Mouse (Mus musculus): ENCODE results near the gene Hist1h2ae. TPM values are rescaled to one million over a fixed set of nuclear protein-coding genes. Genes with fewer than 3 reads are reported as not detected.

The Hist1h2ae gene
- total RNA-seq, 2 experiments from 2014 or later, result 13.0 to 14.0 TPM

GRCm38 (mm10) chr13:23523976-23524375 lies 47.0 kb downstream of the Hist1h2ae start:
- no peak for DNase-seq (ENCODE audit: low spot score in 2 of 2)

- peak; percentile 68 to 78 for DNase-seq (ENCODE audit: low spot score in 2 of 2)
Observed at GRCm38 (mm10) chr13:23521703-23522102, 49.3 kb downstream of the Hist1h2ae start.

Small RNAs within 50 kb of the gene (microRNA-seq; reads per million reads assigned to microRNA genes)
- gene Gm44297 (0 reads per million in 2 experiments), gene Gm44359 (0 reads per million in 2 experiments), gene Gm44394 (0 reads per million in 2 experiments)

Other genes with a start within 250 kb of the Hist1h2ae start
- gene Zfp322a, start 202.0 kb downstream of the Hist1h2ae start, total RNA-seq (2021), result 10 to 100 TPM; 37.0 to 40.8 TPM
- gene Abt1, start 147.4 kb downstream of the Hist1h2ae start, total RNA-seq (2021), result 1 to 10 TPM; 7.0 to 7.5 TPM
- not detected for gene Btn1a1, start 105.3 kb downstream of the Hist1h2ae start, total RNA-seq (2021)
- gene Btn2a2, start 82.4 kb downstream of the Hist1h2ae start, total RNA-seq (2021), result under 1 TPM; 0.53 to 0.58 TPM
- 100 to 1,000 TPM; 280 to 315 TPM for gene Hist1h4h, start 40.2 kb downstream of the Hist1h2ae start, total RNA-seq (2021)
- 10 to 100 TPM; 45.7 to 51.3 TPM for gene Hist1h2af, start 37.3 kb downstream of the Hist1h2ae start, total RNA-seq (2021)
- 10 to 100 TPM; 19.1 to 19.9 TPM for gene Hist1h3g, start 35.8 kb downstream of the Hist1h2ae start, total RNA-seq (2021)
- 1 to 10 TPM; 5.1 TPM for gene Hist1h2bh, start 27.8 kb downstream of the Hist1h2ae start, total RNA-seq (2021)
- gene Hist1h3f, start 27.2 kb downstream of the Hist1h2ae start, total RNA-seq (2021), result 10 to 100 TPM; 28.3 to 32.7 TPM
- 100 to 1,000 TPM; 140 to 182 TPM for gene Hist1h4f, start 19.6 kb downstream of the Hist1h2ae start, total RNA-seq (2021)
- gene Hist1h1d, start 18.0 kb downstream of the Hist1h2ae start, total RNA-seq (2021), result 1 to 10 TPM; 6.4 to 6.6 TPM
- 10 to 100 TPM; 77.0 to 85.3 TPM for gene Hist1h3e, start 8.9 kb downstream of the Hist1h2ae start, total RNA-seq (2021)
- gene Hist1h2bg, start 176 bp upstream of the Hist1h2ae start, total RNA-seq (2021), result 100 to 1,000 TPM; 105 to 126 TPM
- 10 to 100 TPM; 44.2 to 62.6 TPM for gene Hist1h2bf, start 3.0 kb upstream of the Hist1h2ae start, total RNA-seq (2021)
- 1 to 10 TPM; 5.3 to 5.6 TPM for gene Hist1h2ad, start 3.2 kb upstream of the Hist1h2ae start, total RNA-seq (2021)
- gene Hist1h3d, start 4.5 kb upstream of the Hist1h2ae start, total RNA-seq (2021), result 10 to 100 TPM; 13.0 to 15.0 TPM
- 100 to 1,000 TPM; 147 to 163 TPM for gene Hist1h4d, start 10.4 kb upstream of the Hist1h2ae start, total RNA-seq (2021)
- 1 to 10 TPM; 6.7 to 8.4 TPM for gene Hist1h2be, start 49.9 kb upstream of the Hist1h2ae start, total RNA-seq (2021)
- gene Hist1h1e, start 51.3 kb upstream of the Hist1h2ae start, total RNA-seq (2021), result 10 to 100 TPM; 69.3 to 81.5 TPM
- gene Hist1h2ac, start 112.7 kb upstream of the Hist1h2ae start, total RNA-seq (2021), result 1 to 10 TPM; 2.6 to 3.3 TPM
- gene Hist1h2bc, start 113.0 kb upstream of the Hist1h2ae start, total RNA-seq (2021), result 10 to 100 TPM; 27.9 to 28.0 TPM
- gene Hist1h1t, start 124.6 kb upstream of the Hist1h2ae start, total RNA-seq (2021), result not detected
- gene Hist1h4c, start 127.2 kb upstream of the Hist1h2ae start, total RNA-seq (2021), result 100 to 1,000 TPM; 102 to 111 TPM
- gene Hfe, start 139.6 kb upstream of the Hist1h2ae start, total RNA-seq (2021), result 1 to 10 TPM; 3.4 to 5.9 TPM
- 100 to 1,000 TPM in 1 of 2 experiments, 10 to 100 TPM in 1; 87.1 to 106 TPM for gene Hist1h1c, start 167.6 kb upstream of the Hist1h2ae start, total RNA-seq (2021)
- gene Hist1h3c, start 174.4 kb upstream of the Hist1h2ae start, total RNA-seq (2021), result 10 to 100 TPM; 23.5 to 26.8 TPM
- 10 to 100 TPM; 38.1 to 45.9 TPM for gene Hist1h2bb, start 175.5 kb upstream of the Hist1h2ae start, total RNA-seq (2021)
- 10 to 100 TPM; 65.7 to 68.4 TPM for gene Hist1h2ab, start 179.9 kb upstream of the Hist1h2ae start, total RNA-seq (2021)
- 10 to 100 TPM; 67.7 to 73.1 TPM for gene Hist1h3b, start 181.0 kb upstream of the Hist1h2ae start, total RNA-seq (2021)
- 10 to 100 TPM; 80.9 to 84.6 TPM for gene Hist1h4b, start 185.8 kb upstream of the Hist1h2ae start, total RNA-seq (2021)
- gene Hist1h4a, start 190.0 kb upstream of the Hist1h2ae start, total RNA-seq (2021), result 10 to 100 TPM; 71.9 to 72.7 TPM
- 10 to 100 TPM; 68.7 to 70.1 TPM for gene Hist1h3a, start 191.2 kb upstream of the Hist1h2ae start, total RNA-seq (2021)
- 10 to 100 TPM; 47.3 to 51.5 TPM for gene Hist1h1a, start 192.4 kb upstream of the Hist1h2ae start, total RNA-seq (2021)
- gene Trim38, start 198.7 kb upstream of the Hist1h2ae start, total RNA-seq (2021), result not detected
- gene Slc17a2, start 235.8 kb upstream of the Hist1h2ae start, total RNA-seq (2021), result not detected

Data from layer of hippocampus, postnatal 10 days (tissue).